Mouse (Mus musculus): ENCODE data around the gene St3gal6. TPM values are rescaled to one million over a fixed set of nuclear protein-coding genes. Genes with fewer than 3 reads are reported as not detected.

The St3gal6 gene
- polyA plus RNA-seq, 1 experiment from 2014 or later: 12.8 TPM

Other genes starting within 250 kb of the St3gal6 start
- 7.9 and 9.2 TPM in 2 replicates for gene Dcbld2, start 115.8 kb downstream of the St3gal6 start, polyA plus RNA-seq (2014; fragmentation: Nextera tagmentation; extraction: Ambion mirVana)
- not detected in 2 replicates for gene Gm813, start 92.7 kb upstream of the St3gal6 start, polyA plus RNA-seq (2014; fragmentation: Nextera tagmentation; extraction: Ambion mirVana)
- gene E330017A01Rik, start 114.5 kb upstream of the St3gal6 start, polyA plus RNA-seq (2014; fragmentation: Nextera tagmentation; extraction: Ambion mirVana): not detected in 2 replicates
- 17.2 and 18.0 TPM in 2 replicates for gene Cpox, start 146.0 kb upstream of the St3gal6 start, polyA plus RNA-seq (2014; fragmentation: Nextera tagmentation; extraction: Ambion mirVana)
- not detected in 2 replicates for gene Gpr15, start 194.8 kb upstream of the St3gal6 start, polyA plus RNA-seq (2014; fragmentation: Nextera tagmentation; extraction: Ambion mirVana)
- gene Cldnd1, start 203.7 kb upstream of the St3gal6 start, polyA plus RNA-seq (2014; fragmentation: Nextera tagmentation; extraction: Ambion mirVana): 134 and 148 TPM in 2 replicates
- gene Olfr172, start 238.9 kb upstream of the St3gal6 start, polyA plus RNA-seq (2014; fragmentation: Nextera tagmentation; extraction: Ambion mirVana): not detected in 2 replicates